Mouse (Mus musculus): ENCODE results near the gene Zfp30. TPM values are rescaled to one million over a fixed set of nuclear protein-coding genes. Genes with fewer than 3 reads are reported as not detected.

Gene Zfp30
- polyA plus RNA-seq, 1 experiment from 2014 or later: 0.99 TPM

- Histone ChIP-seq H3K9me3 (ENCODE audit: low read length) (no peaks in the 10 kb centered on the region), H3K9ac (replicated peaks) (peak overlapping the region; percentile 65), H3K27ac (ENCODE audit: low read depth) (peak overlapping the region; percentile 90), H3K36me3 (replicated peaks; ENCODE audit: insufficient read depth, low read length) (peaks cover 13% of the 10 kb centered on the region), H3K4me2 (ENCODE audit: low read depth, low read length) (peak overlapping the region; percentile 94), H3K4me3 (ENCODE audit: low read depth, low read length) (peak overlapping the region; percentile 67), H3K4me1 (ENCODE audit: insufficient read depth) (peaks cover 19% of the 10 kb centered on the region), H3K27me3 (ENCODE audit: insufficient read depth, low read length) (no peaks in the 10 kb centered on the region)
- ATAC-seq (no peak), DNase-seq (no peak)
- WGBS (ENCODE audit: insufficient replicate concordance): 2% methylated on average over 10 of the region's 10 CpGs
- TF ChIP-seq CTCF (IDR thresholded peaks at IDR 0.05; ENCODE audit: low read depth): no peak
- TF ChIP-seq EP300 (IDR thresholded peaks at IDR 0.05; ENCODE audit: low read depth): no peak
Measured at GRCm38 (mm10) chr7:29768980-29769379, 14.8 kb upstream of the Zfp30 start.

- no peak overlapping the region for H3K27ac ChIP-seq (ENCODE audit: low read depth)
- H3K4me2 ChIP-seq (ENCODE audit: low read depth, low read length): no peak overlapping the region
- TF ChIP-seq EP300 (IDR thresholded peaks at IDR 0.05; ENCODE audit: low read depth) (no peak), CTCF (IDR thresholded peaks at IDR 0.05; ENCODE audit: low read depth) (no peak)
- 89% methylated on average over 7 of the region's 7 CpGs for WGBS (ENCODE audit: insufficient replicate concordance)
- DNase-seq: peak; percentile 4
- H3K4me3 ChIP-seq (ENCODE audit: low read depth, low read length): no peak overlapping the region
- H3K27me3 ChIP-seq (ENCODE audit: insufficient read depth, low read length): no peaks in the 10 kb centered on the region
- H3K36me3 ChIP-seq (replicated peaks; ENCODE audit: insufficient read depth, low read length): peaks cover 56% of the 10 kb centered on the region
- H3K9me3 ChIP-seq (ENCODE audit: low read length): peaks cover 9% of the 10 kb centered on the region
- ATAC-seq: no peak
- no peak overlapping the region for H3K9ac ChIP-seq (replicated peaks)
- peaks cover 10% of the 10 kb centered on the region for H3K4me1 ChIP-seq (ENCODE audit: insufficient read depth)
Measured at GRCm38 (mm10) chr7:29773503-29773902, 10.3 kb upstream of the Zfp30 start.

GRCm38 (mm10) chr7:29774371-29774770 is 9.4 kb upstream of the Zfp30 start:
- H3K27me3 ChIP-seq (ENCODE audit: insufficient read depth, low read length): no peaks in the 10 kb centered on the region
- no peak overlapping the region for H3K4me3 ChIP-seq (ENCODE audit: low read depth, low read length)
- H3K36me3 ChIP-seq (replicated peaks; ENCODE audit: insufficient read depth, low read length): peaks cover 62% of the 10 kb centered on the region
- no peak overlapping the region for H3K27ac ChIP-seq (ENCODE audit: low read depth)
- H3K4me2 ChIP-seq (ENCODE audit: low read depth, low read length): no peak overlapping the region
- H3K9ac ChIP-seq (replicated peaks): no peak overlapping the region
- WGBS (ENCODE audit: insufficient replicate concordance): 90% methylated on average over 3 of the region's 3 CpGs
- TF ChIP-seq EP300 (IDR thresholded peaks at IDR 0.05; ENCODE audit: low read depth) (no peak), CTCF (IDR thresholded peaks at IDR 0.05; ENCODE audit: low read depth) (no peak)
- H3K9me3 ChIP-seq (ENCODE audit: low read length): peaks cover 9% of the 10 kb centered on the region
- DNase-seq (no peak), ATAC-seq (no peak)
- peaks cover 9% of the 10 kb centered on the region for H3K4me1 ChIP-seq (ENCODE audit: insufficient read depth)

GRCm38 (mm10) chr7:29776568-29776967 is 7.2 kb upstream of the Zfp30 start:
- no peak overlapping the region for H3K4me2 ChIP-seq (ENCODE audit: low read depth, low read length)
- H3K9ac ChIP-seq (replicated peaks): no peak overlapping the region
- no peak overlapping the region for H3K27ac ChIP-seq (ENCODE audit: low read depth)
- no peak overlapping the region for H3K4me3 ChIP-seq (ENCODE audit: low read depth, low read length)
- no peaks in the 10 kb centered on the region for H3K27me3 ChIP-seq (ENCODE audit: insufficient read depth, low read length)
- H3K4me1 ChIP-seq (ENCODE audit: insufficient read depth): no peaks in the 10 kb centered on the region
- ATAC-seq: no peak
- peaks cover 59% of the 10 kb centered on the region for H3K36me3 ChIP-seq (replicated peaks; ENCODE audit: insufficient read depth, low read length)
- peaks cover 9% of the 10 kb centered on the region for H3K9me3 ChIP-seq (ENCODE audit: low read length)
- WGBS (ENCODE audit: insufficient replicate concordance): 94% methylated on average over 19 of the region's 19 CpGs
- DNase-seq: peak; percentile 7
- no peak for TF ChIP-seq EP300 (IDR thresholded peaks at IDR 0.05; ENCODE audit: low read depth)
- no peak for TF ChIP-seq CTCF (IDR thresholded peaks at IDR 0.05; ENCODE audit: low read depth)

- Histone ChIP-seq H3K4me1 (ENCODE audit: insufficient read depth) (no peaks in the 10 kb centered on the region), H3K27ac (ENCODE audit: low read depth) (no peak overlapping the region), H3K9me3 (ENCODE audit: low read length) (peaks cover 9% of the 10 kb centered on the region), H3K4me2 (ENCODE audit: low read depth, low read length) (no peak overlapping the region), H3K4me3 (ENCODE audit: low read depth, low read length) (no peak overlapping the region), H3K36me3 (replicated peaks; ENCODE audit: insufficient read depth, low read length) (peaks cover 59% of the 10 kb centered on the region), H3K9ac (replicated peaks) (no peak overlapping the region), H3K27me3 (ENCODE audit: insufficient read depth, low read length) (no peaks in the 10 kb centered on the region)
- no peak for ATAC-seq
- WGBS (ENCODE audit: insufficient replicate concordance): 92% methylated on average over 10 of the region's 10 CpGs
- no peak for DNase-seq
- TF ChIP-seq EP300 (IDR thresholded peaks at IDR 0.05; ENCODE audit: low read depth) (no peak), CTCF (IDR thresholded peaks at IDR 0.05; ENCODE audit: low read depth) (no peak)
Measured at GRCm38 (mm10) chr7:29777372-29777771, 6.4 kb upstream of the Zfp30 start.

GRCm38 (mm10) chr7:29785023-29785422 is 1.2 kb downstream of the Zfp30 start:
- Histone ChIP-seq H3K4me2 (ENCODE audit: low read depth, low read length) (peak overlapping the region; percentile 95; the same call in 1 of the 2 replicates), H3K9me3 (ENCODE audit: low read length) (no peaks in the 10 kb centered on the region), H3K27ac (ENCODE audit: low read depth) (no peak overlapping the region), H3K36me3 (replicated peaks; ENCODE audit: insufficient read depth, low read length) (0 out of 2 replicates have a peak, but pooled peaks cover 7% of the 10 kb centered on the region), H3K4me1 (ENCODE audit: insufficient read depth) (peaks cover 7% of the 10 kb centered on the region; the same call in 1 of the 2 replicates), H3K27me3 (ENCODE audit: insufficient read depth, low read length) (no peaks in the 10 kb centered on the region), H3K9ac (replicated peaks) (no peak overlapping the region), H3K4me3 (ENCODE audit: low read depth, low read length) (no peak overlapping the region)
- 70% methylated on average over 8 of the region's 8 CpGs for WGBS (ENCODE audit: insufficient replicate concordance)
- DNase-seq (no peak), ATAC-seq (no peak)
- TF ChIP-seq EP300 (IDR thresholded peaks at IDR 0.05; ENCODE audit: low read depth) (no peak), CTCF (IDR thresholded peaks at IDR 0.05; ENCODE audit: low read depth) (no peak)
